Mouse (Mus musculus) intestine, embryonic 16.5 days (tissue): Measurements from ENCODE around the gene Elp5. TPM values are rescaled to one million over a fixed set of nuclear protein-coding genes. Genes with fewer than 3 reads are reported as not detected.

Experiments used
- ATAC-seq: fragments of 200-750 bp; cut with Nextera tagmentation; 2 replicates; pipeline ENCODE4 v1.8.0; 2017; ENCODE audit warnings: moderate TSS enrichment, moderate library complexity
- H3K27ac ChIP-seq: fragments of 300-500 bp; sonication (generic); 2 replicates; pipeline ENCODE4 v1.5.1; 2014; ENCODE audit warnings: mild to moderate bottlenecking, low read length
- H3K27me3 ChIP-seq: fragments of 300-500 bp; sonication (generic); replicated peaks from 2 replicates; pipeline ENCODE4 v1.6.1; 2014; ENCODE audit warnings: low read length, control low read depth, mixed read lengths; ENCODE audit not compliant: control insufficient read depth, insufficient read depth
- H3K36me3 ChIP-seq: fragments of 300-500 bp; sonication (generic); 2 replicates; pipeline ENCODE4 v1.6.1; 2014; ENCODE audit warnings: low read length, control low read depth; ENCODE audit not compliant: control insufficient read depth, insufficient read depth
- H3K4me1 ChIP-seq: fragments of 300-500 bp; sonication (generic); 2 replicates; pipeline ENCODE4 v1.6.1; 2014; ENCODE audit warnings: low read length, control low read depth, mixed read lengths; ENCODE audit not compliant: control insufficient read depth, insufficient read depth
- H3K4me2 ChIP-seq: fragments of 300-500 bp; sonication (generic); 2 replicates; pipeline ENCODE4 v1.6.1; 2014; ENCODE audit warnings: low read depth, low read length, control low read depth
- H3K4me3 ChIP-seq: fragments of 300-500 bp; sonication (generic); 2 replicates; pipeline ENCODE4 v1.5.1; 2014; ENCODE audit warnings: mild to moderate bottlenecking, low read length
- H3K9ac ChIP-seq: fragments of 300-500 bp; sonication (generic); 2 replicates; pipeline ENCODE4 v1.6.1; 2014; ENCODE audit warnings: low read depth, low read length
- H3K9me3 ChIP-seq: fragments of 300-500 bp; sonication (generic); 2 replicates; pipeline ENCODE4 v1.6.1; 2016; ENCODE audit warnings: low read length, control low read depth; ENCODE audit not compliant: control insufficient read depth
- WGBS: fragments of 180-500 bp; shearing (Covaris S2); extraction: QIAGEN DNeasy Blood & Tissue Kit; methylation state at CpG from one replicate; pipeline ENCODE4 v1.1.7; 2014; 5-methylcytosine and 5-hydroxymethylcytosine counted together
- polyA plus RNA-seq: library from polyadenylated mRNA; unstranded; fragments of >200 nt; fragmentation: Nextera tagmentation; extraction: Ambion mirVana; gene quantifications from 2 replicates; pipeline ENCODE4 v1.2.1, GENCODE M21; 2015

Elp5 gene
- polyA plus RNA-seq, 1 experiment from 2014 or later, result 106 TPM

DNA sequence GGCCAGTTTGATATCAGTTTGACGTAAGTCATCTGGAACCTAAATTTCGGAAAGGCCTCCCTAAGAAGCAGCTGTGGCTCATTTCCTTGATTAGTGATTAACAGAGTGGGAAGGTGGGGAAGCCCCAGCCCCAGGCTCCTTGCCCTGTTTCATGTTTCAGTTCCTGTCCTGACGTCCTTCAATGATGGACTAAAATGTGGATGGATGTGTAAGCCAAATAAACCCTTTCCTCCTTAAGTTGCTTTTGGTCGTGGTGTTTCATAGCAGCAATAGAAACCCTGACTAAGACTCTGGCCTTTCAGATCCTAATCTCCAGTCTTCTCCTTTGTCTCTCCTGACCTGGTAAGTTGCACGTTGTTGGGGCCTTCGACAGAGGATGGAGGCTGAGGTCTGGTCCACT, 12.1 kb downstream of the Elp5 start:
- Histone ChIP-seq H3K36me3 (peaks cover 5% of the 10 kb centered on the region; the same call in 1 of the 2 replicates), H3K4me1 (peaks cover 12% of the 10 kb centered on the region), H3K4me3 (no peak overlapping the region), H3K27ac (peak overlapping the region; percentile 97), H3K27me3 (peaks cover 6% of the 10 kb centered on the region), H3K4me2 (no peak overlapping the region), H3K9me3 (no peaks in the 10 kb centered on the region), H3K9ac (no peak overlapping the region; the same call in 1 of the 2 replicates)
- WGBS, result 61% methylated on average over 6 of the region's 6 CpGs
- ATAC-seq, result no peak

DNA sequence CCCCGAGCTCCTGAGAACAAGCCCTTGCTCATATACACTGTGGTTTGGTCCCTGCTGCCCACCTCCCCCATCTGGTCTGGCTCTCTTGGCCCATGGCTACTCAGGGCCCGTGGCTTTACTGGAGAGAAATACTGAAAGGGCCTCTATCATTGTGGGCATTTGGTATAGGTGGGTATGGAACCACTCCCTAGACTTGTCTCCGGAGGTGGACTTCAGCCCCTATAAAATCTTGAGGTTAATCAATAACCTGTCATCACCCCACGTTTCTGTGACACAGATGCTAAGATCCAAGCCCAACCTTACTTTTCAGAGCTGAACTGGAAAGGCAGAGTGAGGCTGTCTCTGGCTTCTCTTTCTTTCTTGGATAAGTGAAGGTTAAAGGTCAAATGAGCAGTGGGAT, 13.5 kb downstream of the Elp5 start:
- peak overlapping the region; percentile 58 for H3K9ac ChIP-seq
- H3K9me3 ChIP-seq, result no peaks in the 10 kb centered on the region
- peaks cover 15% of the 10 kb centered on the region for H3K27me3 ChIP-seq
- H3K27ac ChIP-seq, result peak overlapping the region; percentile 97
- peak overlapping the region; percentile 50; the same call in 1 of the 2 replicates for H3K4me2 ChIP-seq
- WGBS, result 52% methylated on average over 4 of the region's 4 CpGs
- H3K36me3 ChIP-seq, result 0 out of 2 replicates have a peak, but pooled peaks cover 2% of the 10 kb centered on the region
- ATAC-seq, result peak; percentile 66
- H3K4me3 ChIP-seq, result peak overlapping the region; percentile 62
- H3K4me1 ChIP-seq, result peaks cover 12% of the 10 kb centered on the region

DNA sequence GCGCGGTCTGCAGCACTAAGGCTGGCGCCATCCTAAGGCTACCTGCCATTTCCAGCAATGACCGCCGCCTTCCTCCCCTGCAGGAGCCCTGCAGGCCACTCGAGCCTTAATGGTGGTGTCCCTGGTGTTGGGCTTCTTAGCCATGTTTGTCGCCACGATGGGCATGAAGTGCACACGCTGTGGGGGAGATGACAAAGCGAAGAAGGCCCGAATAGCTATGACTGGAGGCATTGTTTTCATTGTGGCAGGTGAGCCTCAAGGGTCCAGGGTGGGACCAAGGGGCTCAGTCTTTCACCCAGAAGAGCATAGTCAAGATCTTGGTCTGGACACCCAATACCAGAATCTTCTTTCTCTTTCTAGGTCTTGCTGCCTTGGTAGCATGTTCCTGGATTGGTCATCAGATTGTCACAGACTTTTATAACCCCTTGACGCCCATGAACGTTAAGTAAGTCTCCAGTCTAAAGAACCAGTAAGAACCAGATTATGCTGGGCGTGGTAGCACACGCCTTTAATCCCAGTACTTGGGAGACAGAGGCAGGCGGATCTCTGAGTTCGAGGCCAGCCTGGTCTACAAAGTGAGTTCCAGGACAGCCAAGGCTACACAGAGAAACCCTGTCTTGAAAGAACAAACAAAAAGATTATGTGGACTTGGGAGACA, 15.3 kb downstream of the Elp5 start:
- no peak for ATAC-seq
- Histone ChIP-seq H3K4me2 (peak overlapping the region; percentile 50), H3K27me3 (peaks cover 15% of the 10 kb centered on the region), H3K27ac (peak overlapping the region; percentile 97), H3K9me3 (no peaks in the 10 kb centered on the region), H3K4me1 (peaks cover 12% of the 10 kb centered on the region), H3K4me3 (peak overlapping the region; percentile 62), H3K36me3 (0 out of 2 replicates have a peak, but pooled peaks cover 2% of the 10 kb centered on the region), H3K9ac (peak overlapping the region; percentile 81)
- 28% methylated on average over 17 of the region's 17 CpGs for WGBS

- peaks cover 12% of the 10 kb centered on the region for H3K4me1 ChIP-seq
- peak; percentile 73 for ATAC-seq
- H3K27ac ChIP-seq, result peak overlapping the region; percentile 97
- H3K4me3 ChIP-seq, result peak overlapping the region; percentile 62
- WGBS, result 1% methylated on average over 55 of the region's 59 CpGs
- H3K36me3 ChIP-seq, result no peaks in the 10 kb centered on the region
- H3K4me2 ChIP-seq, result peak overlapping the region; percentile 50
- H3K27me3 ChIP-seq, result peaks cover 15% of the 10 kb centered on the region
- H3K9me3 ChIP-seq, result no peaks in the 10 kb centered on the region
- peak overlapping the region; percentile 81 for H3K9ac ChIP-seq
These were observed 16.1 kb downstream of the Elp5 start for GRCm38 (mm10) chr11:69966006-69966859.

- Histone ChIP-seq H3K4me2 (peak overlapping the region; percentile 50; the same call in 1 of the 2 replicates), H3K27me3 (peaks cover 15% of the 10 kb centered on the region), H3K9me3 (no peaks in the 10 kb centered on the region), H3K4me3 (peak overlapping the region; percentile 62), H3K4me1 (peaks cover 14% of the 10 kb centered on the region), H3K9ac (peak overlapping the region; percentile 81), H3K27ac (peak overlapping the region; percentile 97), H3K36me3 (no peaks in the 10 kb centered on the region)
- WGBS, result 2% methylated on average over 49 of the region's 49 CpGs
- peak; percentile 68 for ATAC-seq
These were observed 16.9 kb downstream of the Elp5 start for GRCm38 (mm10) chr11:69965271-69966005.

GRCm38 (mm10) chr11:69964650-69965270, 17.6 kb downstream of the Elp5 start, which contains the start of gene Cldn7:
Gene Cldn7 (plus strand): TSS chr11:69964779.
- Histone ChIP-seq H3K27ac (peak within 1 kb of the TSS; percentile 97), H3K36me3 (no peaks in the 10 kb centered on the region), H3K4me2 (peak within 1 kb of the TSS; percentile 47), H3K4me1 (peaks cover 13% of the 10 kb centered on the region), H3K9ac (peak within 1 kb of the TSS; percentile 81), H3K27me3 (peaks cover 15% of the 10 kb centered on the region), H3K4me3 (peak within 1 kb of the TSS; percentile 62), H3K9me3 (no peaks in the 10 kb centered on the region)
- ATAC-seq, result no peak
- WGBS, result 7% methylated on average over 24 of the region's 24 CpGs

DNA sequence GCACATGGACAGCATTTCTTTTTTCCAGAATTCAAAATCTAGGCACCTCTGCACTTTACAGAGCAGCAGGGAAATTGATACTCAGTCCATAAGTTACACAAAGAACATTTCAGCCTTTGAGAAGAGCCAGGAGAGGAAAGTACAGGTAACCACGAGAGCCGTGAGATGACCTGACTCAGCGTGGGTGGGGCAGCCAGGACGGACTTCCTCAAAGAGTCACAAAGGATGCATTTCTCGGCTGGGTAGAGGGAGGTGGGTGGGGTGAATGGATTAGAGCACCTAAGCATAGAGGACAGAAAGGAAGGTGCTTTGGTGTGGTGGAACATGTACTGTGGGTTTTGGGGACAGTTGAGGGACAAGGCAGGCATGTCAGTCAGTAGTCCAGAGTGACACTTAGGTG, 20.5 kb downstream of the Elp5 start:
- Histone ChIP-seq H3K9ac (peak overlapping the region; percentile 43; the same call in 1 of the 2 replicates), H3K4me3 (no peak overlapping the region), H3K4me1 (peaks cover 9% of the 10 kb centered on the region; the same call in 1 of the 2 replicates), H3K27ac (peak overlapping the region; percentile 92), H3K9me3 (no peaks in the 10 kb centered on the region), H3K36me3 (no peaks in the 10 kb centered on the region), H3K4me2 (peak overlapping the region; percentile 12; the same call in 1 of the 2 replicates), H3K27me3 (peaks cover 15% of the 10 kb centered on the region)
- 25% methylated on average over 5 of the region's 5 CpGs for WGBS
- ATAC-seq, result peak; percentile 39

- no peak for ATAC-seq
- Histone ChIP-seq H3K36me3 (no peaks in the 10 kb centered on the region), H3K9ac (no peak overlapping the region), H3K27ac (peak overlapping the region; percentile 92), H3K9me3 (no peaks in the 10 kb centered on the region), H3K4me1 (peaks cover 9% of the 10 kb centered on the region; the same call in 1 of the 2 replicates), H3K4me2 (peak overlapping the region; percentile 37; the same call in 1 of the 2 replicates), H3K27me3 (peaks cover 12% of the 10 kb centered on the region), H3K4me3 (no peak overlapping the region)
- 40% methylated on average over 5 of the region's 5 CpGs for WGBS
These were observed 21.7 kb downstream of the Elp5 start for GRCm38 (mm10) chr11:69960616-69961015.
